Mouse (Mus musculus): ENCODE data around the gene Nr2f2. TPM values are rescaled to one million over a fixed set of nuclear protein-coding genes. Genes with fewer than 3 reads are reported as not detected.

The Nr2f2 gene
- polyA plus RNA-seq, 1 experiment = 13.0 TPM

DNA sequence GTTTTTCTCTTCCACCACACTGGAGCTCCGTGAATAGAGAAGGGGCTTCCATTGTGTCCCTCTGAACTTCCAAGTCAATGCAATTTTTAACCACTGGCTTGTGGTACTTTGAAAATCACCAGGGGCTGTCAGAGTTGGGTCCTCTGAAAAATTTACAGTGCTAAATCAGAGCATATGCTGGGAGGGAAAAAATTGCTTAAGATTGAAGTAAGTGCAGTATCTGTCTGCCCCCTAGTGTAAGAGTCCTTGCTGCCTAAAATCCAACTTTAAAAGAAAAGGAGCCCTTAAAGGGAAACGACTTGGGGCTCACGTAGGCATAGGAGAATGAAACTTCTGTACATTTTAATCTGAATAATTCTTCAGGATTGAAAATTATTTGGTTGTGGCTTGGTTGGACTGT, 1.7 kb downstream of the Nr2f2 start:
- no peak for TF ChIP-seq MAX (IDR thresholded peaks at IDR 0.05)
- TF ChIP-seq MYOD1 (IDR thresholded peaks at IDR 0.05; ENCODE audit: control insufficient read depth, insufficient read length, low read depth) = no peak
- TF ChIP-seq USF1 (IDR thresholded peaks at IDR 0.05; ENCODE audit: low read depth) = no peak
- TF ChIP-seq CTCF (IDR thresholded peaks at IDR 0.05; ENCODE audit: control insufficient read depth, insufficient read depth, insufficient read length) = no peak
- no peak for TF ChIP-seq FOSL1 (IDR thresholded peaks at IDR 0.05; ENCODE audit: insufficient read depth, low read length, poor library complexity, severe bottlenecking)
- no peak for TF ChIP-seq CEBPB (IDR thresholded peaks at IDR 0.05; ENCODE audit: low read depth)
- TF ChIP-seq MYOG (IDR thresholded peaks at IDR 0.05; ENCODE audit: control insufficient read depth, extremely low read depth, insufficient read length) = no peak
- no peak overlapping the region for H3K4me3 ChIP-seq (ENCODE audit: insufficient read depth, poor library complexity, severe bottlenecking)
- H3K36me3 ChIP-seq (ENCODE audit: control insufficient read depth, insufficient read depth) = no peaks in the 10 kb centered on the region

DNA sequence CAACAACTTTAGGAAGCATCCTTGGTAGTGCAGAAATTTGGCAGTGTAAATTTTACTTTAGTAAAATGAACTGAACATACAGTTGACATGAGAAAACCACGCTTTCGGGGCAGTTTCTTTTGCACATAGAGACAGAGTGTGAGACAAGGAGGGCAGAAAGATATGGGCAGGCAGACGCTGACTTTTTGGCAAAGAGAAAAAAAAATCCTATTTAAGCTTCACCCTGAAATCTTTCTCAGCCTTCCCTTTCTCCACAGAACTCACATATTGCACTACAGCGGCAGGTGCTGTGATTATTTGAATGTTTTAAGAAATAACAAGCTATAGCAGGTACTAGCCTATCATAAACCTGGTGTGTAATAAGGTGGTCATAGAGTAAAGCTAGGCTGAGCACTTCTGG, 3.2 kb downstream of the Nr2f2 start:
- Histone ChIP-seq H3K79me2 (ENCODE audit: control insufficient read depth, insufficient read depth) (peaks cover 25% of the 10 kb centered on the region), H3K36me3 (ENCODE audit: control insufficient read depth, insufficient read depth) (no peaks in the 10 kb centered on the region), H3ac (ENCODE audit: control insufficient read depth, insufficient read length, low read depth) (no peak overlapping the region), H3K27me3 (ENCODE audit: control insufficient read depth, insufficient read depth, insufficient read length) (no peaks in the 10 kb centered on the region), H3K4me3 (ENCODE audit: insufficient read depth, poor library complexity, severe bottlenecking) (no peak overlapping the region), H3K79me3 (ENCODE audit: low read depth) (peaks cover 14% of the 10 kb centered on the region)
- TF ChIP-seq FOSL1 (IDR thresholded peaks at IDR 0.05; ENCODE audit: insufficient read depth, low read length, poor library complexity, severe bottlenecking) (no peak), CTCF (IDR thresholded peaks at IDR 0.05; ENCODE audit: control insufficient read depth, insufficient read depth, insufficient read length) (no peak), MYOG (IDR thresholded peaks at IDR 0.05; ENCODE audit: control insufficient read depth, extremely low read depth, insufficient read length) (no peak), USF1 (IDR thresholded peaks at IDR 0.05; ENCODE audit: low read depth) (no peak), CEBPB (IDR thresholded peaks at IDR 0.05; ENCODE audit: low read depth) (no peak), MYOD1 (IDR thresholded peaks at IDR 0.05; ENCODE audit: control insufficient read depth, insufficient read length, low read depth) (no peak)

More for the DNA sequence above, 1.7 kb downstream of the Nr2f2 start:
- Histone ChIP-seq H3ac (ENCODE audit: control insufficient read depth, insufficient read length, low read depth) (no peak overlapping the region), H3K79me3 (ENCODE audit: low read depth) (peaks cover under 1% of the 10 kb centered on the region), H3K27me3 (ENCODE audit: control insufficient read depth, insufficient read depth, insufficient read length) (no peaks in the 10 kb centered on the region), H3K79me2 (ENCODE audit: control insufficient read depth, insufficient read depth) (peaks cover 11% of the 10 kb centered on the region)

DNA sequence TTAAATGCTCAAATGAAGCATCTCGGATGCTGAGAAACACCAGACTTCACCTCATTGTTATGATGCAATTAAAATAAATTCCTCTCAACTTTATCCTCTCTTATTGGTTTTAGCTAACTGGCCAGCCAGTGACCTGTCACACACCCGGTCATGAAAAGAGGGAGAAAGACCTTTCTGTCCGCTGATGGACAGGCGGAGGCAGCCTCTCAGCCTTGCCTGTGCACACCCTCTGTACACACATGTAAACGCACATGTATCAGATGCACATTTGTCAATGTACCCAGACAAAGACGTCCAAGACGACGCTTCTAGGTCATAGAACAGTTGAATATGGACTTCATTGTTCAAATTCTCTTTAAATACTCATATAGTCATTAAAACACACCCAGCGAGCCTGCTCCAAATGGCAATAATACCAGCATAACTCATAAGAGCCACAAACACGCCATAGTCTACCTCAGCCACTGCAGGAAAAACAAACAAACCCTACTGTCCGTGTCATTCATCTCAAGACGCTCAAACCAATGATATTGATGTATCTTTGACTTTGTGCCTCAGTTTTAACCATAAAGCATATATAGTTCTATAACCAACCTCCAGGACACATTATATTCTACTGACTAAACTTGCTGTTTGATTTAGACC, 3.9 kb downstream of the Nr2f2 start:
- TF ChIP-seq CTCF (IDR thresholded peaks at IDR 0.05; ENCODE audit: control insufficient read depth, insufficient read depth, insufficient read length) (no peak), MAX (IDR thresholded peaks at IDR 0.05) (no peak), USF1 (IDR thresholded peaks at IDR 0.05; ENCODE audit: low read depth) (no peak), MYOG (IDR thresholded peaks at IDR 0.05; ENCODE audit: control insufficient read depth, extremely low read depth, insufficient read length) (no peak), CEBPB (IDR thresholded peaks at IDR 0.05; ENCODE audit: low read depth) (no peak), FOSL1 (IDR thresholded peaks at IDR 0.05; ENCODE audit: insufficient read depth, low read length, poor library complexity, severe bottlenecking) (no peak), MYOD1 (IDR thresholded peaks at IDR 0.05; ENCODE audit: control insufficient read depth, insufficient read length, low read depth) (no peak)
- Histone ChIP-seq H3K27me3 (ENCODE audit: control insufficient read depth, insufficient read depth, insufficient read length) (no peaks in the 10 kb centered on the region), H3K79me2 (ENCODE audit: control insufficient read depth, insufficient read depth) (peaks cover 32% of the 10 kb centered on the region), H3ac (ENCODE audit: control insufficient read depth, insufficient read length, low read depth) (no peak overlapping the region), H3K79me3 (ENCODE audit: low read depth) (peaks cover 20% of the 10 kb centered on the region), H3K36me3 (ENCODE audit: control insufficient read depth, insufficient read depth) (peaks cover 2% of the 10 kb centered on the region), H3K4me3 (ENCODE audit: insufficient read depth, poor library complexity, severe bottlenecking) (no peak overlapping the region)

DNA sequence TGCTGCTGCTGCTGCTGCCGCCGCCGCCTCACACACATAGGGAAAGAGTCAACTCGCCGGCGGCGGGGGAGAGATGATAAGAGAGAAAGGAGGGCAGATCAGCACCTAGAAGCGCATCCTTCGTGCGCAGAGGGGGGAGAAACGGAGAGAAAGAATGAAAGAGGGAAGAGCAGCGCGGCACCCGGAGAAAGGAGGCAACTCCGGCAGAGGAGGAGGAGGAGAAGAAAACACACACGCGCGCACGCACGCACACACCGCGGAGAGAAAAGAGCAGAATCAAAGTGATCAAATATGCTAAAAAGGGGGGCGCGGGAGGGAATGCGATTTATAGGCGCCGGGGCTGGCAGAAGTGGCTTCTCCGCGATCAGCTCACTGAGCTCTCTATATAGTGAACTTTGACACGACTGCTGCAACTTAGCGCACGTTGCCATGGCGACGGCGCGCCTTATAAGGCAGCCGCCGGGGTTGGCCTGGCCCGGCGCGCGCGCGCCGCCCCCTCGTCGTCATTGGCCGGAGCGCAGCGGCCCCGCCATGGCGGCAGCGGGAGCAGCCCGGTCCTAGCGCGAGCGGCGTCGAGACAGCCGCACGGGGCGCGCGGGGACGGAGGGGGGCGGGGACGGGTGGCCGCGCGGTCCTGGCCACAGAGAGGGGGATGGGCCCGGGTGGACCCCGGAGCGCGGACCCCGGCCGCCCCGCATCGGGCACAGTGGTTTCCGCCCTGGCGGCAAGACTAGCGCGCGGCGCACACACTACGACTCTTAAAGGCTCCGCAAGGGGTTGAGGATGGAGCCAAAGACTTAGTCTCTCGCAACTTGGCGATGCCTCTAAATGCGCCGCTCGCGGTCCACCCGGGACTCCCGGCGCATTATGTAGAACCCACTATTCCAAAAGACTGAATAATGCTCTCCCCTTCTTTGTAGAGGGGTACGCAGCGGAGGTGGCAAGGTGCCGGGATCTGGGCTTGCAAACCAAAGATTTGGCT, 4.9 kb downstream of the Nr2f2 start:
- Histone ChIP-seq H3K36me3 (ENCODE audit: control insufficient read depth, insufficient read depth) (peaks cover 5% of the 10 kb centered on the region), H3K27me3 (ENCODE audit: control insufficient read depth, insufficient read depth, insufficient read length) (no peaks in the 10 kb centered on the region), H3K79me3 (ENCODE audit: low read depth) (peaks cover 29% of the 10 kb centered on the region), H3ac (ENCODE audit: control insufficient read depth, insufficient read length, low read depth) (peak overlapping the region; percentile 74), H3K79me2 (ENCODE audit: control insufficient read depth, insufficient read depth) (peaks cover 42% of the 10 kb centered on the region), H3K4me3 (ENCODE audit: insufficient read depth, poor library complexity, severe bottlenecking) (peak overlapping the region; percentile 80)
- no peak for TF ChIP-seq CEBPB (IDR thresholded peaks at IDR 0.05; ENCODE audit: low read depth)
- peak; percentile 29 for TF ChIP-seq MAX (IDR thresholded peaks at IDR 0.05)

DNA sequence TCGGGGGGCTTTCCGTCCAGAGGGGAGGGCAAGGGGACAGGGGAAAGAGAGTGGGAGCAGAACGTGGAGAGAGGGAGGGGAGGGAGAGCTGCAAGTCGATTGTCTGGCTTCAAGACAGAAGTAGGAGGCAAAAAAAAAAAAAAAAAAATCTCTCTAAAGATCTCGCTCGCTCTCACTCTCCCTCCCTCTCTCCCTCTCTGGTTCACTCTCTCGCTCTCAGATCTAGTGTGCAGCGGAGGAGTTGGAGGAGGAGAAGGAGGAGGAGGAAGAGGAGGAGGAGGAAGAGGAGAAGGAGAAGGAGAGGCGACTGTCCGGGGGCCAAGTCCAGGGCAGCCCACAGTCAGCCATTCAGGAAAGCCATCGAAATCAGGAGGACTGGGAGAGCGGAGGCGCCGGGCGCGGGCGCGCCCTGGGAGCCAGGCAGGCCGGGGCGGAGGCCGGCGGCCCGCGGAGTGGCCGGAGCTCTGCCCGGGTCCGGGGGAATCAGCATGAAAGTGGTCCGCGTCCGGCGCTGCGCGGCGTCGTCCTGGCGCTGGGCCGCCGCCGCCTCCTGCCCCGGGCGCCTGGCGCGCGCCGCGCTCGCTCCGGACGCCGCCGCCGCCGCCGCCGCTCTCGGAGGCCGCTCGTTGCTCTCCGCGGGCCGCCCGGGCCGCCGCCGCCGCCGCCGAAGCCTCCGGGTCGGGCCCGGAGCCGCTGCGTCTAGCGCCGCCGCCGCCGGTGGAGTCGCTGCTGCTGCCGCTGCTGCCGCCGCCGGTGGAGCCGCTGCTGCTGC, 5.7 kb downstream of the Nr2f2 start:
- H3K27me3 ChIP-seq (ENCODE audit: control insufficient read depth, insufficient read depth, insufficient read length) = no peaks in the 10 kb centered on the region
- H3ac ChIP-seq (ENCODE audit: control insufficient read depth, insufficient read length, low read depth) = peak overlapping the region; percentile 70
- peak; percentile 6 for TF ChIP-seq CTCF (IDR thresholded peaks at IDR 0.05; ENCODE audit: control insufficient read depth, insufficient read depth, insufficient read length)
- no peak for TF ChIP-seq MYOG (IDR thresholded peaks at IDR 0.05; ENCODE audit: control insufficient read depth, extremely low read depth, insufficient read length)
- peaks cover 36% of the 10 kb centered on the region for H3K79me3 ChIP-seq (ENCODE audit: low read depth)
- H3K36me3 ChIP-seq (ENCODE audit: control insufficient read depth, insufficient read depth) = peaks cover 14% of the 10 kb centered on the region
- H3K79me2 ChIP-seq (ENCODE audit: control insufficient read depth, insufficient read depth) = peaks cover 51% of the 10 kb centered on the region
- H3K4me3 ChIP-seq (ENCODE audit: insufficient read depth, poor library complexity, severe bottlenecking) = peak overlapping the region; percentile 80

Measured in C2C12 (cell line).